Mouse (Mus musculus): ENCODE measurements around the gene Mt4.

Gene Mt4

GRCm38 (mm10) chr8:94179713-94180560 lies 42.9 kb downstream of the Mt4 start:
- DNase-seq (ENCODE audit: low spot score in 2 of 2) = peak; percentile 39 to 72

GRCm38 (mm10) chr8:94180561-94180908 lies 43.5 kb downstream of the Mt4 start:
- DNase-seq (ENCODE audit: low spot score in 2 of 2) = no peak

GRCm38 (mm10) chr8:94182055-94182929 lies 45.3 kb downstream of the Mt4 start:
- DNase-seq (ENCODE audit: low spot score in 2 of 2) = peak in 1 of 2 experiments; percentile 64

- peak; percentile 83 to 91 for DNase-seq (ENCODE audit: low spot score in 2 of 2)
Measured at GRCm38 (mm10) chr8:94183117-94183516, 46.1 kb downstream of the Mt4 start.

GRCm38 (mm10) chr8:94184357-94184843 lies 47.4 kb downstream of the Mt4 start:
- DNase-seq (ENCODE audit: low spot score in 2 of 2) = no peak

GRCm38 (mm10) chr8:94185791-94186190 lies 48.8 kb downstream of the Mt4 start:
- DNase-seq (ENCODE audit: low spot score in 2 of 2) = no peak

- peak; percentile 82 to 91 for DNase-seq (ENCODE audit: low spot score in 2 of 2)
Measured at GRCm38 (mm10) chr8:94186542-94186941, 49.5 kb downstream of the Mt4 start.

- no peak for DNase-seq (ENCODE audit: low spot score in 2 of 2)
Measured at GRCm38 (mm10) chr8:94187290-94188002, 50.4 kb downstream of the Mt4 start.
